Mouse (Mus musculus): Measurements from ENCODE around the gene Svop.

Gene Svop

GRCm38 (mm10) chr5:114043800-114044199 is 47.6 kb downstream of the Svop start:
- no peak for DNase-seq

GRCm38 (mm10) chr5:114041327-114041930 is 49.9 kb downstream of the Svop start:
- DNase-seq = no peak

DNA sequence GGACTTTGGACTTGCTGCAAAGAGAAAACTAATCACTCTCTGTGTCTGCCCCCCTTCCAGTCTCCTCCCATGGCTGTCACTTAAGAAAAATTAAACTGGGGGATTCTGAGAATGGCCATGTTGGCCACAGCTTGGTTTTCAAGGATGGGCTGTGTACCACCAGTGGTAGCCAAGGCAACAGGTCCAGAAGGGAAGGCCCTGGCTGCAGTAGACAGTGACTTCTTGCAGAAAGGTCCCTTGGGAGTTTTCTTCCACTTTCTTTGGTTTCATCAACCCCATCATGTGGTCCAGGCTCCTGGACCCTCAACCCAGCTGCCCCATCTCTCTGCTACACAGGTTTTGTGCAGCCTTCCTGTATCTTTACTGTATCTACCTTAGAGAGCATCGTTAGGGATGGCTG is 50.5 kb downstream of the Svop start:
- DNase-seq = no peak

DNA sequence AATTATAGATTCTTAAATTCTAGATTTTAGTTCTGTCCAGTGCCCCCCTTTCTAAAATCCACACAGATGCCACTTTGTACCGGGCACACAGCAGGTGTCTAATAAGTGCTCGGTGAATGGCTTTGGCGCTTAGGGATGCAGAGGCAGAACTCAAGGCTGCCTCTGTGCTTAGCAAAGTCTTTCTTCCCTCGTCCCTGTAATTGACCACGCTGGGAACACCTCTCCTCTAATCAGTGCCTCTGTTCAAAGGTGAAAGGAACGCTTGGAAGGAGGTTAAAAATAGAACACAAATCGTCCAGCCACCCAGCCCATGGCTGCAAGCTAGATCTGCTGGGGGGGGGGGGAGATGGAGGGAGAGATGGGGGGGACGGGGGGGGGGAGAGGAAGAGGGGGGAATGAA is 50.9 kb downstream of the Svop start:
- DNase-seq = no peak

GRCm38 (mm10) chr5:114035111-114035510 is 56.3 kb downstream of the Svop start:
- no peak for DNase-seq

DNA sequence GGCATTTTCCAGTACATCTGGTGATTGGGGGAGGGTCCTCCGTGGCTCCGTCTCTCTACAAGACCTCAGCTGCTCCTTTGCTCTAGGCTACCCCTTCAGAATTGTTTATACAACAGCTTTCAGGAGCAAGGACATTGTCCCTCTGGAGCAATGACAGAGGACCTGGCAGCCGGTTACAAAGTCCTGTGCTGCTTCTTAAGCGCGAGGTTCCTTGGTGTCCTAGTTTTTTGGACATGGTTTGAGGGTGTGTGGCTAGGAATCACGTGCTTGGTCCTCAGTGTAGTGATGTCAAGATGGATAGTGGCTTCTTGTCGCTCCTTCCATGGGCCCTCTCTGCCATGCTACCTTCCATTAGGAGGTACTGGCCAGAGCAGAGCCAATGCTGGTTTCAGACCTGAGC is 57.0 kb downstream of the Svop start:
- no peak for DNase-seq

- DNase-seq = no peak
Measured at GRCm38 (mm10) chr5:114032161-114032763, 59.1 kb downstream of the Svop start.

- no peak for DNase-seq
Measured at GRCm38 (mm10) chr5:114030652-114031051, 60.7 kb downstream of the Svop start.

GRCm38 (mm10) chr5:114028111-114028510 is 63.3 kb downstream of the Svop start:
- peak; percentile 65 for DNase-seq

DNA sequence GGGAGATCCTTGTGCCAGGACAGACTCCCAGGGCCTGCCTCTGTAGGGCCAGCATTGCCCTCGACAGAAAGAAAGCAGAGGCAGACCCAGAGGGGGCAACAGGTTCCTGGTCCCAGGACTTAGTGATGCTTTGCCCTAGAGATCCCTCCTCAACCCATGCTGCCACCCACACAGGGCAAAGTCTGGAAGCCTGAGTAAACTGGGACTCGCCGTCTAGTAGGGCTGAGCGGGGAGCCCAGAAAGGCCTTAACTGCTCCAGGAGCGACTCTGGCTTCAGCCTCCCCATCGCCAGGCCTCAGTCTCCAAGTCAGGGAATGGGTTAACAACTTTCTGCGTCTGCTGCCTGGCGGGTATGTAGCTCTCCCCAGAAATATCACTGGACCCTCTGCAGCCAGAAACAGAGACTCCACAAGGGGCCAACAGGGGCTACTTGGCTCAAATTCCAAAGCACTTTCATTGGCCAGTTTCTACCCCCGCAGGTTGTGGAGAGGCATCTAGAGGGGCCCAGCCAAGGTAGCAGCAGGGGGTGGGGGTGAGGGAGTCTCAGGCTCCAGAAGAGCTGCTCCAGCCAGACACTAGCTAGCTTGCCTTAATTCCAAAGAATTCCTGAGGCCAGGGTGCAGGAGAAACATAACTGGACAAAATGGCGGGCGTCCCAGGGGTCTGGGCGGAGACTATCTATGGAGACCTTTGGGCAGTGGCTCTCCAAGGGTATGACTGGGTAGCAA is 64.0 kb downstream of the Svop start:
- no peak for DNase-seq

GRCm38 (mm10) chr5:114024885-114025284 is 66.5 kb downstream of the Svop start:
- DNase-seq = no peak

GRCm38 (mm10) chr5:114024390-114024789 is 67.0 kb downstream of the Svop start:
- DNase-seq = no peak

DNA sequence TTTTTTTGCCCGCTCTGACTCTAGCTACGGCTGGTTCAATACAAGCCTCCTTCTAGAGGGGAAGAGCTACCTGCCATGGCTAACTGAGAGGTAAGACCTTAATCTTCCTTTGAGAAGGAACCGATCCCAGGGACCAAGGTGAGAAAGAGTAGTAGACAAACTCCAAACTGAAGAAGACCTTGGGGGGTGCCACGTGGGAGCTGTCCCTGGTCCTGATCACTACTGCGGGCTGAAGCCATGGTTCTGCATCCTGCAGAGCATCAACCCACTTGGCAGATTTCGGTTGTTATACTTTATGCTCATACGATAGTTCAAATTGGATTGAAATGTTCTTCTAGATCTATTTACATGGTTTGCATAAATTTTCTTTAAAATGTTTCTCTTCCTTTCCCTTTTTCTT is 76.2 kb downstream of the Svop start:
- DNase-seq = no peak

- DNase-seq = no peak
Measured at GRCm38 (mm10) chr5:114009049-114009448, 82.3 kb downstream of the Svop start.

- no peak for DNase-seq
Measured at GRCm38 (mm10) chr5:114007753-114008453, 83.5 kb downstream of the Svop start.

DNA sequence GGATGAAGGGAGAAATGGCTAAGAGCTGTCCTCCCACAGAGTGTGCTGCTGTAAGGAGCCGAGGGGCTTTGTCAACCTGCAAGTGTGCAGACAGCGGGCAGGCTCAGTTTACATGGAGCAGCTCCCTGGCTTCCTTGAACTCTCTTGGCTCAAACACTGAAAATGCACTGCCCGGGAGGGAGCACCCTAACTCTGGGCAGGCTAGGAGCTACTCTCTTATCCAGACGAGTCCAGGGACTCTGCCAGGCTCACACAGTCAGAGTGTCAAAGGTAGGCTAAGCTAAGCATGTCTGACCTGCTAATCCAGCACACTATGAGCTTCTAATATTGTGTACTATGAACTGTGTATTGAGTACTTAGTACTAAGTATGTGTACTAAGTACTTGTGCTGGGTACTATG is 84.4 kb downstream of the Svop start:
- DNase-seq = no peak

DNA sequence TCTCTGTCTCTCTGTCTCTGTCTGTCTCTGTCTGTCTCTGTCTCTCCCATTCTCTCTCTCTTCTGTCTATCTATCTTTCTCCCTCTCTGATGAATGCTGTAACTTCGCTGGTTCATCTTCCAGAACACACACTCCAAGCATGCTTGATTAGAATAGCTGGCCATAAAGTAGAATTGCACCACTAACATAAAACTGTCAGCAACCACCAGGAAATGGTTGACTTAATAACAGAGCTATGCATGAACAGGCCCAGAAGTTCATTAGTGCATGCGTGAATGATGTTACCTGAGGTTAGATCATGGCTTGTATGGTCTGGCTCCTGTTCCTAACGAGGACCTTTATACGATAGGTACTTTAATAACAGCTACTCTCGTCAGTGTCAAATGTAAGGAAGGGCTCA is 86.3 kb downstream of the Svop start:
- no peak for DNase-seq

DNA sequence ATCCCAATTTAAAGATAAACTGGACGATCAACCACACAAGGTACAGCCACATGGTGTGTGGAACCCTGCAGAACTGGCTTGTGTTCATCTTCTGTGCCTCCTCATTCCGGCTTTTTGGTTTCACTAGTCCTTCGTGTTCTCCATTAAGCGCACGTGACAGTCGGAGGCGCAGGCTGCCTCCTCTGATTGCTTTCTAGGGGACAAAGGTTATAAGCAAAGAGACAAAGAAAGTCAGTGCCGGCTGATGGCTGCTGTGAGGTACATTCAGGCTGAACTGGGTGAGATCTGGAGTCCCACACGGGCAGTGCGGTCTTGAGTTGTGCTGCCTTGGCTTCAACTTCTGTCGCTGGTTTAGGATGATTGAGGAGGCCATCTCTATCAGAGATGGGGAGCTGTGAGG is 86.8 kb downstream of the Svop start:
- DNase-seq = no peak

DNA sequence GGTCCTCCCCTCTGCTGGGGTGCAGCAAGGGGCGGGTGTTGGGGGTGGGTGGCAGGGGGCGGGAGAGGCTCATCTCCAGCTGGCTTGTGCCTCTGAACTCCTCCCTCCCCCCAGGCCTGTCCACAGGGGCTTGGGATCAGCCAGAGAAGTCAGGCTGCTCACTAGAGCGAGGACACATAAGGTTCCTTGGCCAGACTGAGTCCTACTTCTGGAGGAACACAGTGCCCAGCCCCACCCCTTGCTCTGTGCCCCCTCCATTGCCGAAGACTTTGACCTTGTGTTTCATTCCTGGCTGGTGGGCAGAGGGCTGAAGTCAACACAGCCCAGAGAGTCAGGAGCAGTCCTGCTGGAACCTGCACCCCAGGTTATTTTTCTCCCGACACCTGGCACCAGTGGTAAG is 87.8 kb downstream of the Svop start, which contains the start of gene Dao:
TSS of gene Dao (plus strand) at position 162 of the 400 bp plus-strand sequence.
- DNase-seq = no peak

GRCm38 (mm10) chr5:113999382-113999781 is 92.0 kb downstream of the Svop start:
- no peak for DNase-seq

GRCm38 (mm10) chr5:113996458-113996857 is 94.9 kb downstream of the Svop start:
- no peak for DNase-seq

DNA sequence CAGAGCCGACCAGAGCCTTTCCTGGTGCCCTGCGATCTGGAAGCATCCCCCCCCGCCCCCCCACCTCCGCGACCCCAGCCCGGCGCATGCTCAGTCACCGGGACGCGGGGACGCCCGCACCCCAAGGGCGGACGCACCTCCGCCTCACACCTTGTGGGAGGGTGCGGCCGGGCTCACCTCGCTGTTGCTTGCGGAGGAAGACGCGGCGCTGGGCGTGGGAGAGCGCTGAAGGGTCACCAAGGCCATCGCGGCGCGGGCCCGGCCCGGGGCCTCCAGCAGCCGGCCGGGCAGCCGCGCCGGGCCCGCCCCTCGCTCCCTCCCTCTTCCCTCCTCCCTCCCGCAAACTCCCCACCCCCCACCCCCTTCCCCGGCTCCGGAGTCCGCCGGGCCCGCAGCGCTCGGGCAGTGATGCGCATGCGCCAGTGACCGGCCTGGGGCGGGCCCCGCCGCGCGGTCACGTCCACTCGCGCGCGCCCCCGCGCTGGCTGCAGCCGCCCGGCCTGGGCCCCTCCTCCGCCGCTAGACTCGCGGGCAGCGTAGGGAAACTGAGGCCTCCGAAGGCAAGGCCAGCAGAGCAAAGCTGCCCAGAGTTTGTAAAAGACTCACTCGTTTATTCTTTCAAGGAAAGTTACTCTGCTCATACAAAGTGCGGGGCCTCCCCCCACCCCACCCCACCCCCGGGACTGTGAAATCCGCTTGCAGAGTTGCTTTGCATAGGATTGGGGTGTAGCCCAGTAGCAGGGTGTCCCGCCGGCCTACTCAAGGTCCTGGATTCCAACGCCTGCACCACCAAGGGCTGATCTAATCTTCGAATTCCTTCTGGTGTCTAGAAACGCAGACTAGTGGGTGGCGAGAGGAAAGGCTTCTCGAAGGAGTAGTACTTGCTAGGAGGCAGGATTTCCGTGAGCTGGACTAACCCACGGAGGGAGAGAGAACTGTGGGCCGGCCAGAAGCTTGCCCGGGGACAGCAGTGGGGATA is 97.6 kb downstream of the Svop start, which contains the start of gene Ssh1:
TSS of gene Ssh1 (minus strand) at position 408 of the 979 bp plus-strand sequence.
- peak; percentile 89 for DNase-seq
